Mouse (Mus musculus): ENCODE results near the gene Rhbdd3. TPM values are rescaled to one million over a fixed set of nuclear protein-coding genes. Genes with fewer than 3 reads are reported as not detected.

The Rhbdd3 gene
- polyA plus RNA-seq, 1 experiment from 2014 or later, result 11.1 TPM

GRCm38 (mm10) chr11:5089147-5089546 lies 9.6 kb upstream of the Rhbdd3 start:
- no peak overlapping the region for H3K4me3 ChIP-seq (ENCODE audit: low read depth, low read length)
- H3K27me3 ChIP-seq (ENCODE audit: control insufficient read depth, insufficient read depth, low read depth, low read length), result no peaks in the 10 kb centered on the region
- peaks cover 82% of the 10 kb centered on the region for H3K36me3 ChIP-seq (ENCODE audit: control insufficient read depth, insufficient read depth)
- no peak overlapping the region for H3K27ac ChIP-seq (ENCODE audit: low read length)
- no peaks in the 10 kb centered on the region for H3K9me3 ChIP-seq (replicated peaks; ENCODE audit: control insufficient read depth, low read length)
- no peak overlapping the region for H3K9ac ChIP-seq (ENCODE audit: low read depth, low read length)
- 89% methylated on average over 1 of the region's 1 CpGs for WGBS (ENCODE audit: insufficient replicate concordance)
- no peak overlapping the region for H3K4me2 ChIP-seq (ENCODE audit: low read depth, low read length)
- no peak for ATAC-seq (ENCODE audit: low read depth)
- H3K4me1 ChIP-seq (ENCODE audit: control insufficient read depth, low read depth, low read length), result peaks cover 2% of the 10 kb centered on the region; the same call in 1 of the 2 replicates

DNA sequence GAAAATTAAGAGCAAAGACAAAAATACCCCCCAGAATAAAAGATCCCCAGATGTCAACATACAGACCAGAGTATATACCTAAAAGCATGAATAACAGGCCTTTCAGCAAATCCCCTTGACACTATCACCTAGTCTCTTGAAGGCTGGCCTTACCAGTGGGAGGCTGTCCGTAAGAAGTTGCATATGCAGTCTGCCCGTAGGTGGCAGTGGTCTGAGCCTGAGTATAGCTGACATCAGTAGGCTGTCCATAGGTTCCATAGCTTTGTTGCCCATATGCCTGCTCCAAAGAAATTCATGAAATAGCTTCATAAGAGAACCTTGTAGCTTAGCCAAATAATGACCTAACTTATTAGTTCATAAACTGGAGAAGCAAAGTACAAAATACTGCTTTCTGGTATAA lies 7.0 kb upstream of the Rhbdd3 start:
- H3K4me3 ChIP-seq (ENCODE audit: low read depth, low read length), result no peak overlapping the region
- peaks cover 12% of the 10 kb centered on the region for H3K4me1 ChIP-seq (ENCODE audit: control insufficient read depth, low read depth, low read length)
- no peak overlapping the region for H3K4me2 ChIP-seq (ENCODE audit: low read depth, low read length)
- no peaks in the 10 kb centered on the region for H3K9me3 ChIP-seq (replicated peaks; ENCODE audit: control insufficient read depth, low read length)
- peaks cover 58% of the 10 kb centered on the region for H3K36me3 ChIP-seq (ENCODE audit: control insufficient read depth, insufficient read depth)
- H3K9ac ChIP-seq (ENCODE audit: low read depth, low read length), result no peak overlapping the region
- ATAC-seq (ENCODE audit: low read depth), result no peak
- WGBS (ENCODE audit: insufficient replicate concordance), result 61% methylated on average over 2 of the region's 2 CpGs
- no peaks in the 10 kb centered on the region for H3K27me3 ChIP-seq (ENCODE audit: control insufficient read depth, insufficient read depth, low read depth, low read length)
- H3K27ac ChIP-seq (ENCODE audit: low read length), result no peak overlapping the region

- ATAC-seq (ENCODE audit: low read depth), result no peak
- Histone ChIP-seq H3K4me3 (ENCODE audit: low read depth, low read length) (no peak overlapping the region), H3K36me3 (ENCODE audit: control insufficient read depth, insufficient read depth) (peaks cover 22% of the 10 kb centered on the region), H3K27ac (ENCODE audit: low read length) (no peak overlapping the region), H3K4me2 (ENCODE audit: low read depth, low read length) (peak overlapping the region; percentile 71; the same call in 1 of the 2 replicates), H3K27me3 (ENCODE audit: control insufficient read depth, insufficient read depth, low read depth, low read length) (no peaks in the 10 kb centered on the region), H3K9me3 (replicated peaks; ENCODE audit: control insufficient read depth, low read length) (no peaks in the 10 kb centered on the region), H3K4me1 (ENCODE audit: control insufficient read depth, low read depth, low read length) (peaks cover 27% of the 10 kb centered on the region), H3K9ac (ENCODE audit: low read depth, low read length) (peak overlapping the region; percentile 41; the same call in 1 of the 2 replicates)
- WGBS (ENCODE audit: insufficient replicate concordance), result 61% methylated on average over 5 of the region's 5 CpGs
These were observed 2.8 kb upstream of the Rhbdd3 start for GRCm38 (mm10) chr11:5095877-5096276.

DNA sequence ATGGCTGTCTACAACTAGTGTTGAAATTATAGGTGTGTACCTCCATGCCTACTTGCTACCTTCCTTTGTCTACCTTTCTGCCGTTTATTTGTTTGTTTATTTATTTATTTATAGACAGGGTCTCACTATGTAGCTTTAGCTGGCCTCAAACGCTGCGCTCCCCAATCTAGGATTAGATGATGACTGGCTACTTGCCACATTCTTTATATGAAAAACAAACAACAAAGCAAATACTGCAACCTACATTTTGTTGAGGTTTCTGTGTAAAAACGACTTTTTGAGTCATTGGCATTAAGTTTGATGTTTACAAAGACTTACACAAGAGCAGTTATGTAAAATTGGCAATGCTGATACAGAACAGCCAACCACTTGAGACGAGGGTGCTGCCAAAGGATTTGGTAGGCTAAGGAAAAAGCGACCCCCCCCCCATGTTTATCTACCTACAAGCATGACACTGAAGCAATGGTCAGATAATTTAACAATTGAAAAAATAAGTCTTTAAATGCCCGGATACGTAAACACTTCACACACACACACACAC lies 2.2 kb upstream of the Rhbdd3 start:
- H3K27ac ChIP-seq (ENCODE audit: low read length), result no peak overlapping the region
- H3K4me1 ChIP-seq (ENCODE audit: control insufficient read depth, low read depth, low read length), result peaks cover 28% of the 10 kb centered on the region
- peak overlapping the region; percentile 71 for H3K4me2 ChIP-seq (ENCODE audit: low read depth, low read length)
- WGBS (ENCODE audit: insufficient replicate concordance), result 38% methylated on average over 8 of the region's 8 CpGs
- ATAC-seq (ENCODE audit: low read depth), result no peak
- no peaks in the 10 kb centered on the region for H3K27me3 ChIP-seq (ENCODE audit: control insufficient read depth, insufficient read depth, low read depth, low read length)
- peak overlapping the region; percentile 98 for H3K4me3 ChIP-seq (ENCODE audit: low read depth, low read length)
- H3K9ac ChIP-seq (ENCODE audit: low read depth, low read length), result peak overlapping the region; percentile 98
- H3K36me3 ChIP-seq (ENCODE audit: control insufficient read depth, insufficient read depth), result peaks cover 17% of the 10 kb centered on the region
- no peaks in the 10 kb centered on the region for H3K9me3 ChIP-seq (replicated peaks; ENCODE audit: control insufficient read depth, low read length)

DNA sequence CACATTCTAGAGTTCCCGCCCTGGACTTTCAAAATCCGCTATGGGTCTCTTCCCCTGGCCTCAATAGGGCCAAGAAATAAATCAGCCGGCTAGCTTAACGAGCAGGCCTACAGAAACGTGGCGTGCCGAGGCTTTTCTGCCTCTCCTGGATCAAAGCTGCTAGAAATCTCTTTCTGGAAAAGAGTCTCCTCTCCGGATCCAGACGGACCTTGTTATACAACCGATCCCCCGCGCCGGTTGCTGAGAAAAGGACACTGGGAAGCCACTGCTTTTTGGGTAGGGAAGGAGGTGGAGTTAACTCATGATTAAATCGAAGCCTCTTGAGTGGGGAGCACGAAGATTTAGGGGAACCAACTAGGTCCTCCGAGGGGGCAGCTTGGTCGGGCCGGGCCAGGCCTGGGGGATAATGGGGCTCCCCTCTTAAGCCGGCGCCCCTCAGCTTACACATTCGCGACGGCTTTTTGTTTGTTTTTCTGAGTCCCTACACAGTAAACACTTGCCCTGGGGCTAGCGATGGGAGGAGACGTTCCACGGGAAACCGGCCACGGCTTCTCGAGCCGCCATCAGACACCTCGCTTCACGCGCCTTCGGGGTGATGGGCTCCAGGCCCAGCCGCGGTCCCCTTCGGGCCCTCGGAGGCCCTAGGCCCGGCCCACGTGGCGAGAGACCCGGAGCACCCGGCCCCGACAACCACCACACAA lies 541 bp upstream of the Rhbdd3 start:
- Histone ChIP-seq H3K27ac (ENCODE audit: low read length) (peak overlapping the region; percentile 88), H3K9ac (ENCODE audit: low read depth, low read length) (peak overlapping the region; percentile 98), H3K4me3 (ENCODE audit: low read depth, low read length) (peak overlapping the region; percentile 98), H3K4me1 (ENCODE audit: control insufficient read depth, low read depth, low read length) (peaks cover 34% of the 10 kb centered on the region), H3K36me3 (ENCODE audit: control insufficient read depth, insufficient read depth) (peaks cover 6% of the 10 kb centered on the region; the same call in 1 of the 2 replicates), H3K9me3 (replicated peaks; ENCODE audit: control insufficient read depth, low read length) (no peaks in the 10 kb centered on the region), H3K4me2 (ENCODE audit: low read depth, low read length) (peak overlapping the region; percentile 71), H3K27me3 (ENCODE audit: control insufficient read depth, insufficient read depth, low read depth, low read length) (no peaks in the 10 kb centered on the region)
- peak; percentile 3; the same call in 1 of the 2 replicates for ATAC-seq (ENCODE audit: low read depth)
- WGBS (ENCODE audit: insufficient replicate concordance), result under 1% methylated on average over 44 of the region's 44 CpGs

GRCm38 (mm10) chr11:5099576-5100183 lies 954 bp downstream of the Rhbdd3 start:
- H3K9me3 ChIP-seq (replicated peaks; ENCODE audit: control insufficient read depth, low read length), result no peaks in the 10 kb centered on the region
- WGBS (ENCODE audit: insufficient replicate concordance), result under 1% methylated on average over 31 of the region's 31 CpGs
- peaks cover 2% of the 10 kb centered on the region; the same call in 1 of the 2 replicates for H3K36me3 ChIP-seq (ENCODE audit: control insufficient read depth, insufficient read depth)
- H3K4me3 ChIP-seq (ENCODE audit: low read depth, low read length), result peak overlapping the region; percentile 98
- H3K27ac ChIP-seq (ENCODE audit: low read length), result peak overlapping the region; percentile 88
- peak; percentile 63 for ATAC-seq (ENCODE audit: low read depth)
- H3K4me2 ChIP-seq (ENCODE audit: low read depth, low read length), result peak overlapping the region; percentile 88
- H3K4me1 ChIP-seq (ENCODE audit: control insufficient read depth, low read depth, low read length), result peaks cover 32% of the 10 kb centered on the region
- H3K9ac ChIP-seq (ENCODE audit: low read depth, low read length), result peak overlapping the region; percentile 98
- no peaks in the 10 kb centered on the region for H3K27me3 ChIP-seq (ENCODE audit: control insufficient read depth, insufficient read depth, low read depth, low read length)

GRCm38 (mm10) chr11:5100283-5100682 lies 1.6 kb downstream of the Rhbdd3 start:
- Histone ChIP-seq H3K4me2 (ENCODE audit: low read depth, low read length) (peak overlapping the region; percentile 88), H3K27me3 (ENCODE audit: control insufficient read depth, insufficient read depth, low read depth, low read length) (no peaks in the 10 kb centered on the region), H3K4me1 (ENCODE audit: control insufficient read depth, low read depth, low read length) (peaks cover 32% of the 10 kb centered on the region), H3K9me3 (replicated peaks; ENCODE audit: control insufficient read depth, low read length) (no peaks in the 10 kb centered on the region), H3K36me3 (ENCODE audit: control insufficient read depth, insufficient read depth) (peaks cover 2% of the 10 kb centered on the region; the same call in 1 of the 2 replicates), H3K9ac (ENCODE audit: low read depth, low read length) (peak overlapping the region; percentile 98), H3K27ac (ENCODE audit: low read length) (peak overlapping the region; percentile 88), H3K4me3 (ENCODE audit: low read depth, low read length) (peak overlapping the region; percentile 98)
- WGBS (ENCODE audit: insufficient replicate concordance), result 2% methylated on average over 7 of the region's 7 CpGs
- no peak for ATAC-seq (ENCODE audit: low read depth)

GRCm38 (mm10) chr11:5100801-5101200 lies 2.1 kb downstream of the Rhbdd3 start:
- ATAC-seq (ENCODE audit: low read depth), result no peak
- Histone ChIP-seq H3K27ac (ENCODE audit: low read length) (no peak overlapping the region; the same call in 1 of the 2 replicates), H3K9ac (ENCODE audit: low read depth, low read length) (no peak overlapping the region; the same call in 1 of the 2 replicates), H3K27me3 (ENCODE audit: control insufficient read depth, insufficient read depth, low read depth, low read length) (no peaks in the 10 kb centered on the region), H3K9me3 (replicated peaks; ENCODE audit: control insufficient read depth, low read length) (no peaks in the 10 kb centered on the region), H3K36me3 (ENCODE audit: control insufficient read depth, insufficient read depth) (peaks cover 2% of the 10 kb centered on the region; the same call in 1 of the 2 replicates), H3K4me1 (ENCODE audit: control insufficient read depth, low read depth, low read length) (peaks cover 31% of the 10 kb centered on the region), H3K4me3 (ENCODE audit: low read depth, low read length) (no peak overlapping the region; the same call in 1 of the 2 replicates), H3K4me2 (ENCODE audit: low read depth, low read length) (peak overlapping the region; percentile 88)
- 66% methylated on average over 5 of the region's 5 CpGs for WGBS (ENCODE audit: insufficient replicate concordance)

GRCm38 (mm10) chr11:5101641-5102040 lies 2.9 kb downstream of the Rhbdd3 start:
- H3K9ac ChIP-seq (ENCODE audit: low read depth, low read length), result no peak overlapping the region
- no peaks in the 10 kb centered on the region for H3K9me3 ChIP-seq (replicated peaks; ENCODE audit: control insufficient read depth, low read length)
- no peak overlapping the region for H3K4me3 ChIP-seq (ENCODE audit: low read depth, low read length)
- H3K4me1 ChIP-seq (ENCODE audit: control insufficient read depth, low read depth, low read length), result peaks cover 24% of the 10 kb centered on the region
- no peak overlapping the region for H3K27ac ChIP-seq (ENCODE audit: low read length)
- no peak for ATAC-seq (ENCODE audit: low read depth)
- H3K27me3 ChIP-seq (ENCODE audit: control insufficient read depth, insufficient read depth, low read depth, low read length), result no peaks in the 10 kb centered on the region
- WGBS (ENCODE audit: insufficient replicate concordance), result 71% methylated on average over 6 of the region's 6 CpGs
- peaks cover 2% of the 10 kb centered on the region; the same call in 1 of the 2 replicates for H3K36me3 ChIP-seq (ENCODE audit: control insufficient read depth, insufficient read depth)
- H3K4me2 ChIP-seq (ENCODE audit: low read depth, low read length), result no peak overlapping the region

Measured in liver, embryonic 16.5 days (tissue).